Mouse (Mus musculus) embryonic facial prominence, embryonic 12.5 days (tissue): ENCODE measurements around the gene Ttc1. TPM values are rescaled to one million over a fixed set of nuclear protein-coding genes. Genes with fewer than 3 reads are reported as not detected.

Experiments
- ATAC-seq: fragments of 200-750 bp; cut with Nextera tagmentation; 2 replicates; pipeline ENCODE4 v1.8.0; 2017; ENCODE audit not compliant: insufficient number of reproducible peaks, insufficient read depth, low FRiP score, low TSS enrichment
- H3K27ac ChIP-seq: fragments of 300-500 bp; sonication (generic); 2 replicates; pipeline ENCODE4 v1.5.1; 2016; ENCODE audit warnings: mild to moderate bottlenecking
- H3K27me3 ChIP-seq: fragments of 300-500 bp; sonication (generic); 2 replicates; pipeline ENCODE4 v1.6.1; 2016; ENCODE audit warnings: mild to moderate bottlenecking, moderate library complexity
- H3K36me3 ChIP-seq: fragments of 300-500 bp; sonication (generic); 2 replicates; pipeline ENCODE4 v1.6.1; 2016; ENCODE audit warnings: mild to moderate bottlenecking
- H3K4me1 ChIP-seq: fragments of 300-500 bp; sonication (generic); 2 replicates; pipeline ENCODE4 v1.6.1; 2016
- H3K4me2 ChIP-seq: fragments of 300-500 bp; sonication (generic); replicated peaks from 2 replicates; pipeline ENCODE4 v1.6.1; 2016; ENCODE audit warnings: mild to moderate bottlenecking, moderate library complexity
- H3K4me3 ChIP-seq: fragments of 300-500 bp; sonication (generic); 2 replicates; pipeline ENCODE4 v1.5.1; 2016; ENCODE audit warnings: mild to moderate bottlenecking
- H3K9ac ChIP-seq: fragments of 300-500 bp; sonication (generic); 2 replicates; pipeline ENCODE4 v1.6.1; 2016; ENCODE audit warnings: mild to moderate bottlenecking, moderate library complexity
- H3K9me3 ChIP-seq: fragments of 300-500 bp; sonication (generic); 2 replicates; pipeline ENCODE4 v1.6.1; 2016; ENCODE audit warnings: mild to moderate bottlenecking, moderate library complexity
- WGBS: fragments of 180-500 bp; shearing (Covaris S2); methylation state at CpG from one replicate; pipeline ENCODE4 v1.1.7; 2016; 5-methylcytosine and 5-hydroxymethylcytosine counted together
- polyA plus RNA-seq: library from polyadenylated mRNA; unstranded; fragments of >200 nt; fragmentation: Nextera tagmentation; extraction: Ambion mirVana; gene quantifications from 2 replicates; pipeline ENCODE4 v1.2.1, GENCODE M21; 2016

Gene Ttc1
- 69.2 and 74.2 TPM in 2 replicates for polyA plus RNA-seq

DNA sequence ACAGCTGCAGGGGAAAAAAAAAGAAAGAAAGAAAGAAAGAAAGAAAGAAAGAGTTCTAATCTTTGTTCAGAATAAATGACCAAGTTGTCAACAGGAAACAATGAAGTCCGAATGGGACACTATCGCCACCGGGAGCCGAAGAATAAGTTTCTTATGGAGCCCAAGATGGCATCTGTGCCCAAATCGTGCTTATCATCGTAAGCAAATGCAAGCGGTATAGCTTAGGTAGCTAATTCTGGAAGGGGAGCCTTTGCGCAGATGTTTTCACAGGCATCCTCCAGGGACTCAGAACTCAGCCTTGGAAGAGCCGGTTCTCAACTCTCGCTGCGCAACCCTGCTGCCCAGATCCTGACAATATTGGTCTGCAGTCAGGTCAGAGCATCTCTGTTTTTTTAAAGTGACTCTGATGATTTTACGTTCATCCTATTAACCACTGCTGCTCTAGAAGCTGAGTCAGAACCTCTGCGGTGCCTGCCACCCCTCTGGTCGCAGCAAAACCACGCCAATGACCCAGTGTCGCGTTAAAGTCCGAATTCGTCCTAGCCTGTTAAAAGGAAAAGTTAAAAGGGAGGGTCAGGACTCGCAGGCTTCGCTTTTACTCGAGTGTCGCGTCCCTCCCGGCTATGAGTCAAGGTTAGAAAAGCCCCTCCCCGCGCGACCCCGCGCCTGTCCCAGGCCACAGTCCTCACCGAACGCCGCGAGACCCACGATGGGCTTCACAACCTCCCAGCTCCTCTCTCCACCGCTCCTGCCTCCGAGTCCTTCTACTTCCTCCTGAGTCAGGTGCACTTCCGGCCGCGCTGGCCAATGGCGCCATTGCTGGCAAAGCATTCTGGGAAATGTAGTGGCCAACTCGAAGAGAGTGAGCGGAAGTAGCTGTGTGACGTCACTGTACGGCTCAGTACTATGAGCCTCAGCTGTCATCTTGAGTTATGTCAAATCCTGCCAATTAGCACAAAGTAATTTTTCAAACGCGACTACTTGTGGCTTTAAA lies at the start of gene Ttc1:
Ttc1 (minus strand) TSS at position 776 of the 994 bp plus-strand sequence.
- no peaks in the 10 kb centered on the region for H3K9me3 ChIP-seq
- H3K4me1 ChIP-seq, result peaks cover 3% of the 10 kb centered on the region
- 4% methylated on average over 47 of the region's 47 CpGs for WGBS
- no peak within 1 kb of the TSS for H3K27ac ChIP-seq
- H3K4me3 ChIP-seq, result peak within 1 kb of the TSS; percentile 82
- no peaks in the 10 kb centered on the region for H3K27me3 ChIP-seq
- peak; percentile 94 for ATAC-seq
- H3K9ac ChIP-seq, result peak within 1 kb of the TSS; percentile 65
- H3K4me2 ChIP-seq, result peak within 1 kb of the TSS; percentile 76
- H3K36me3 ChIP-seq, result peaks cover 24% of the 10 kb centered on the region

DNA sequence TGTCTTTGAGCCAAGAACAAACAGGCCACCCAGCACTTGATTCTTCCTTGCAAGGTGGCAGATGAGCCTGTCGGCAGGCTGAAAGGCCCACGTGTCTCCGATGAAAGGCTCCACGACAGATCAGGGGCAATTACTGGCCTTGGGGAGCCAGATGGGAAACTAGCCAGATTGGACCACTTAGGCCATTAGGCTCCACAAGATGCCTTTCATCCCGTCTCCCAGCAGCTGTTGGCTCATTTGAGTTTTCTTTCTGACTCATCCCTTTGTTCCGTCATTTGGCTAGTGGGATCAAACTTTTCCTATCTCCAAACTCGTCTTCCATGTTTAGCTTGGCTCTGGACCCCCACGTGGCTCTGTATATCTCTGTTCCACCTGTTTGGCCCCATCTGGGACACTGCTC lies 48.2 kb upstream of the Ttc1 start:
- no peak overlapping the region for H3K27ac ChIP-seq
- H3K9me3 ChIP-seq, result no peaks in the 10 kb centered on the region
- no peak overlapping the region for H3K9ac ChIP-seq
- no peak for ATAC-seq
- H3K36me3 ChIP-seq, result no peaks in the 10 kb centered on the region
- WGBS, result 73% methylated on average over 8 of the region's 8 CpGs
- no peaks in the 10 kb centered on the region for H3K27me3 ChIP-seq
- H3K4me3 ChIP-seq, result no peak overlapping the region
- H3K4me1 ChIP-seq, result no peaks in the 10 kb centered on the region
- no peak overlapping the region for H3K4me2 ChIP-seq

DNA sequence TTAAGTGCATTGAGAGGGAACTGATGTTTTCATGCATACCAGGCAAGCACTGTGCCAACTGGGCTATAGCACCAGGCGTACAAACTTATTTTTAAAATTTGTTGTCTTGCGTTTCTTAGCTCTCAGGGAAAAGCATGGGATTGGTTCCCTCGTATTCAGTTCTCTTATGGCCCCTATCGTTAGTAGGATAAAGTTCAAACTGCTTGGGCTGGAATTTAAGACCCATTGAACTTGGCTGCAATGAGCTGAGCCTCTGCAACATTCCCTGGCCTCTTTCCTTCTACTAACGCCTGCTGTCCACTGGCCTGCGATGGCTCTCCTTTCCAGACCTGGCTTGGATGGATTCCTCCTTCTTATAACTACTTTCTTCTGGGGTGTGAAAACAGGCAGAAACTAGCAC lies 42.6 kb upstream of the Ttc1 start:
- Histone ChIP-seq H3K4me1 (no peaks in the 10 kb centered on the region), H3K4me3 (no peak overlapping the region), H3K27me3 (no peaks in the 10 kb centered on the region), H3K9ac (no peak overlapping the region), H3K9me3 (no peaks in the 10 kb centered on the region), H3K36me3 (no peaks in the 10 kb centered on the region), H3K4me2 (no peak overlapping the region), H3K27ac (no peak overlapping the region)
- ATAC-seq, result no peak
- 84% methylated on average over 6 of the region's 6 CpGs for WGBS

DNA sequence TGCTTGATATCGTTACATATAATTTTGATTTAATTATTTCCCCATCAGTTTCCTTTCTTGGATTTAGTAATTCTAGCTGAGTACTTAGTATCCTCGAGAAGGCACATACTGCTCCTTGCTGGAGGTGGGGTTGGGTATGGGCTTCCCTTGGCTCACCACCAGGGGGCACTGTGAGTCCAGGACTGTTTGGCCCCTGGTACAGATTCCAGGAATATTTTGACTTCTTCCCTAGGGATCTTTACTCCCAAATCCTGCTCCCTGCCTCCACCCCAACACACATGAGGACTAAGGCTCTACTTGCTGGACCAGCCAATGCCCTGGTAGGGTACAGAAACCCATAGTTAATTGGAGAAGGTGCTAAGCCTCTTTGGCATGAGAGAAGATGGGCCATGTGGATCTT lies 36.0 kb upstream of the Ttc1 start:
- Histone ChIP-seq H3K9ac (no peak overlapping the region), H3K27ac (no peak overlapping the region), H3K27me3 (no peaks in the 10 kb centered on the region), H3K9me3 (no peaks in the 10 kb centered on the region), H3K36me3 (no peaks in the 10 kb centered on the region), H3K4me3 (no peak overlapping the region), H3K4me1 (no peaks in the 10 kb centered on the region), H3K4me2 (no peak overlapping the region)
- ATAC-seq, result no peak
- 17% methylated on average over 2 of the region's 2 CpGs for WGBS

DNA sequence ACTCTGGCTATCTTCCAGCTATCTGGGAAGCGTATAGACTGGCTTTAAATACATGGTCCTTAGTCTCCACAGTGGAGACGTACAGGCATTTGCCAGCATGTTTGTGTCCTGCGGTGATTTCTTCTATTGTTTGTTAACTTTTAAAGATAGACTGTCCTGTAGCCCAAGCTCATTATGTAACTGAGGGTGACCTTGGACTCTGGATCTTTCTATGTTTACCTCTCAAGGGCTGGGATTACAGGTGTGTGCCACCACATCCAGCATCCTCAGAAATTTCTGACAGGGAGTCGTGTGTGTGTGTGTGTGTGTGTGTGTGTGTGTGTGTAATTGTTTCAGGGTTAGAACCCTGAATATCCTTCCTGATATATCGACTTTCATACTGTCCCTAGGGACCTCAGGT lies 35.3 kb upstream of the Ttc1 start:
- Histone ChIP-seq H3K36me3 (no peaks in the 10 kb centered on the region), H3K9me3 (no peaks in the 10 kb centered on the region), H3K4me2 (no peak overlapping the region), H3K4me1 (no peaks in the 10 kb centered on the region), H3K27ac (no peak overlapping the region), H3K27me3 (no peaks in the 10 kb centered on the region), H3K4me3 (no peak overlapping the region), H3K9ac (no peak overlapping the region)
- 82% methylated on average over 5 of the region's 5 CpGs for WGBS
- ATAC-seq, result no peak

DNA sequence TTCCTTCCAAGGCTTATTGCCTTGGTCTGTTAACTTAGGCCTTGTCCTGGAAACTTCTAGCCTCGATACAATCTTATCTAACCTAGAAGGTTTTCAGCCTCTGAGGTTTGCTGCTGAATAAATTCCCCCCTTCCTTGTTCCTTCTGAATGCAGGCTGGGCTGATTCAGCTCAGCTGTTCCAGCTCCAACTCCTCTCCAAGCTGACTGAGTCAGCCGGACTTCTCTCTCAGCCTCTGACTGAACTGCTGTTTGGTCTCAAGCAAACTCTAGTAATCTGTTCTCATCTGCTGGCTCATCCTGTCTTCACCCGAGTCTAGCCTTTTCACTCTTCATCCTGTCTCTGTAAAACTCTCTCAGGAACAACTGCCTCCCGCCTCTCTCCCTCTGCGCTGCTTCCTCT lies 31.7 kb upstream of the Ttc1 start:
- Histone ChIP-seq H3K4me2 (no peak overlapping the region), H3K9ac (no peak overlapping the region), H3K27ac (no peak overlapping the region), H3K4me1 (peaks cover 10% of the 10 kb centered on the region; the same call in 1 of the 2 replicates), H3K27me3 (peaks cover 16% of the 10 kb centered on the region), H3K36me3 (no peaks in the 10 kb centered on the region), H3K9me3 (no peaks in the 10 kb centered on the region), H3K4me3 (no peak overlapping the region)
- 75% methylated on average over 5 of the region's 5 CpGs for WGBS
- no peak for ATAC-seq

DNA sequence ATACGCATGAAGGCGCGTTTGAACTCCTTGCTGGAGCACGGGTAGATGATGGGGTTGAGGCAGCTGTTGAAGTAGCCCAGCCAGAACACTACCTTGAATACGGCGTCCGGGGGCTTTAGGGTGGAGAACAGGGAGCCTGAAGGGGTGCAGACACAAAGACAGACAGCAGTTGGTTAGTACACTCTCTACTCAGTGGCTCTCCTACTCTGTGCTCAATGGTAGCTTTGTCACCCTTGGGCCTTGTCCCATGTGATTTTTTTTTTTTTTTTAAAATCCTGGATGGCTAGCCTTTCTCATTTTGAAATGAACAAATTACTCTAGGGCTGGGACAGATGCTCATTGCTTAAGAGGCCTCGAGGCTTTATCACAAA lies 28.5 kb upstream of the Ttc1 start:
- no peak overlapping the region for H3K9ac ChIP-seq
- H3K4me1 ChIP-seq, result peaks cover 19% of the 10 kb centered on the region
- peak overlapping the region; percentile 71 for H3K4me2 ChIP-seq
- H3K9me3 ChIP-seq, result no peaks in the 10 kb centered on the region
- H3K4me3 ChIP-seq, result peak overlapping the region; percentile 40
- ATAC-seq, result no peak
- H3K36me3 ChIP-seq, result no peaks in the 10 kb centered on the region
- H3K27ac ChIP-seq, result no peak overlapping the region
- WGBS, result 15% methylated on average over 8 of the region's 8 CpGs
- H3K27me3 ChIP-seq, result peaks cover 16% of the 10 kb centered on the region

DNA sequence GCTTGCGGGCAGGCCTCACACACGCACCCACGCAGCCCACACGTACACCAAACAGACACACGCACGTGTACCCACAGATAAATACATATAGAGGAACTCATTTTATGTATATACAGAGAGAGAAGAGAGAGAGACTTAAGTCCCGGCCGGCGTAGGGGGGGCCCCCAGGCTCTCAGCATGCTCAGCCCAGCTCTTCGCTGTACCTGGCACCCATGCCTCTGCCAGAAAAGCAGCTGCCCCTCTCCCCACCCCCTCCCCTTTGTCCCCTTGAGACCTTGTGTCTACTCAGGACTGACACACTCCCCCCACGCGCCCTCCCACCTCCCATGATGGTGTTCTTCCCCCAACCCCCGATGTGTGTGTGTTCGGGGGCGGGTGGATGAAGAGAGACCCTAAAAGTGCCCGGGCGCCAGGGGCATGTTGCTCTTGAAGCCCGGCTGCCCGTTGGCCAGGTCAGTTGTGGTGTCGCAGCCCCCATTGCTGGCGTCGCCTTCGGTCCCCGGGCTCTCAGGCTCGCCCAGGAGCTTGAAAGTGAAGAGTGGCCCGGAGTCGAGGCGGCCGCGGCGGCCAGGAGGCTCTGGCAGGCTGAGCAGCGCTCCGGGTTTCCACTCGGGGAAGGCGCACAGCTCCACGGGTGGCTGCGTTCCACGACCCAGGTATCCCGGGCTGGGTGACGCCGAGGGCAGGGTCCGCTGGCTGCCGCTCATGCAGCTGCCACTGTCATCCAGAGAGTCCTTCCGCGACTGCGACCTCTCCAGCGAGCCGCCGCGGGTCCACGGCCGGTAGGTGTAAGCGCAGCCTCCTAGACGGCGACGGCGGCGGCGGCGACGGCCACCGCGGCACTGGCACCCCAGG lies 27.9 kb upstream of the Ttc1 start:
- ATAC-seq, result peak; percentile 17; the same call in 1 of the 2 replicates
- Histone ChIP-seq H3K27me3 (peaks cover 16% of the 10 kb centered on the region), H3K9me3 (no peaks in the 10 kb centered on the region), H3K4me3 (peak overlapping the region; percentile 40), H3K4me1 (peaks cover 19% of the 10 kb centered on the region), H3K27ac (no peak overlapping the region), H3K9ac (peak overlapping the region; percentile 38; the same call in 1 of the 2 replicates), H3K36me3 (no peaks in the 10 kb centered on the region), H3K4me2 (peak overlapping the region; percentile 71)
- WGBS, result 14% methylated on average over 59 of the region's 63 CpGs

DNA sequence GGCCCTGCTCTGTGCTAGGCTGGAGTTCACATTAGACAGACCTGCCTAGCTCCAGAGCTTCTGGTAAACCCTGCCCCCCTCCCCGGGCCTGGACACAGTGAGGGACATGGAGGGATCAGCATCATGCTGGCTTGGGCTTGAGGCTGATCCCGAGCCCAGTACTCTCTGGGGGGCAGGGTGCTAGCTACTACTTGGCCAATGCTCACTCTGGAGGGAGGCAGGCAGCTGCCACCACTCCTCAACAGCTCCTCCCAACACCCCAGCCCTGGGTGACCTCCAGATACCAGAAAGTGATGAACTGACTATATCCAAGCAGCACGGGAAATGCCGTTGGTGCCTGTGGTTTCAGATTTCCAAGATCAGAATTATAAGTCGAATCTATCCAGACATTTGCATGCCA lies 25.9 kb upstream of the Ttc1 start:
- no peak overlapping the region for H3K4me3 ChIP-seq
- peak; percentile 37; the same call in 1 of the 2 replicates for ATAC-seq
- 17% methylated on average over 5 of the region's 5 CpGs for WGBS

DNA sequence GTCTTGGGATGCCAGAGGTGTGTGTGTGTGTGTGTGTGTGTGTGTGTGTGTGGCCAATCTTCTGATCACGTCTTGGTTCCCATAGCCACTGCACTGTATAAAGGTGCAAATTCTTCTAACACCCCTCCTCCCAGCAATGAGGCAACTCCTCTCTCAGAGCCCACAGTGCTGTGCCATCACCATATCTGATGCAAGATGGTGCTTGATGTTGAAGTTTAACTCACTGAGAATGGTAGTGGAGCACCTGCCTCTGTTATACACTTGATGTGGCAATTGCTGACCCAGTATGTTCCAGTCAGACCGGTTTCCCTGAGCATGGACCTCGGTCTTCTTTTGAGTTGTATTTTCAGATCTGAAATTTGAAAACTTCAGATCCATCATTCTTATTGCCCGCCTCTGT lies 22.3 kb upstream of the Ttc1 start:
- H3K9ac ChIP-seq, result no peak overlapping the region
- H3K4me3 ChIP-seq, result no peak overlapping the region
- no peaks in the 10 kb centered on the region for H3K9me3 ChIP-seq
- peaks cover 9% of the 10 kb centered on the region for H3K4me1 ChIP-seq
- H3K27me3 ChIP-seq, result peaks cover 3% of the 10 kb centered on the region
- no peak overlapping the region for H3K4me2 ChIP-seq
- 79% methylated on average over 4 of the region's 4 CpGs for WGBS
- no peak overlapping the region for H3K27ac ChIP-seq
- no peak for ATAC-seq
- H3K36me3 ChIP-seq, result no peaks in the 10 kb centered on the region

More for the DNA sequence above, 25.9 kb upstream of the Ttc1 start:
- H3K4me2 ChIP-seq, result no peak overlapping the region
- H3K27ac ChIP-seq, result no peak overlapping the region
- no peaks in the 10 kb centered on the region for H3K9me3 ChIP-seq
- no peak overlapping the region for H3K9ac ChIP-seq
- H3K4me1 ChIP-seq, result peaks cover 19% of the 10 kb centered on the region
- H3K36me3 ChIP-seq, result no peaks in the 10 kb centered on the region
- H3K27me3 ChIP-seq, result peaks cover 16% of the 10 kb centered on the region

DNA sequence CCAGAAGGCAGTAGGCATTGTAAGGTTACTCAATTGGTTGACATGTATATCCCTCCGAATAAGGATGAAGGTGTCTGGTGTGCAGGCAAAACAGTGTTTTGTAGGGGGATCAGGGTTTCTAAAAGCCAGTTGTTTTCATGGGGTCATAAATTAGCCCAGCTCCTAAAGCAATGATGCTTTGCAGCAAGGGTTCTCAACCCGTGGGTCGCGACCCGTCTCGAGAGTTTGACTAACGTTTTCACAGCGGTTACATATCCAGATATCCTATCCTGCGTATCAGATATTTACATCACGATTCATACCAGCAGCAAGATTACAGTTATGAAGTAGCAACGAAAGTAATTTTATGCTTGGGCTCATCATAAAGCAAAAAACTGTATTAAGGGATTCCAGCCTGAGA lies 19.9 kb upstream of the Ttc1 start:
- no peak overlapping the region for H3K4me3 ChIP-seq
- peak overlapping the region; percentile 68 for H3K4me2 ChIP-seq
- 76% methylated on average over 11 of the region's 11 CpGs for WGBS
- peaks cover 3% of the 10 kb centered on the region for H3K27me3 ChIP-seq
- H3K9ac ChIP-seq, result no peak overlapping the region
- H3K27ac ChIP-seq, result no peak overlapping the region
- H3K9me3 ChIP-seq, result no peaks in the 10 kb centered on the region
- no peaks in the 10 kb centered on the region for H3K36me3 ChIP-seq
- ATAC-seq, result no peak
- no peaks in the 10 kb centered on the region for H3K4me1 ChIP-seq
